Mouse (Mus musculus) hindbrain, embryonic 11.5 days (tissue): ENCODE measurements around the gene Hip1r. TPM values are rescaled to one million over a fixed set of nuclear protein-coding genes. Genes with fewer than 3 reads are reported as not detected.

ENCODE experiments used
- ATAC-seq: fragments of 200-750 bp; cut with Nextera tagmentation; 2 replicates; pipeline ENCODE4 v1.8.0; 2017; ENCODE audit warnings: mild to moderate bottlenecking, moderate TSS enrichment, moderate library complexity; ENCODE audit not compliant: low FRiP score
- DNase-seq: peaks from one replicate; pipeline ENCODE4 v3.0.0-alpha.2; 2015; ENCODE audit warnings: low spot score
- H3K27ac ChIP-seq: fragments of 300-500 bp; sonication (generic); 2 replicates; pipeline ENCODE4 v1.5.1; 2014; ENCODE audit warnings: mild to moderate bottlenecking, low read depth, low read length
- H3K27me3 ChIP-seq: fragments of 300-500 bp; sonication (generic); 2 replicates; pipeline ENCODE4 v1.6.1; 2014; ENCODE audit warnings: mild to moderate bottlenecking, low read length, moderate library complexity, mixed read lengths; ENCODE audit not compliant: control insufficient read depth, insufficient read depth
- H3K36me3 ChIP-seq: fragments of 300-500 bp; sonication (generic); 2 replicates; pipeline ENCODE4 v1.6.1; 2014; ENCODE audit warnings: mild to moderate bottlenecking, low read length, moderate library complexity, mixed read lengths; ENCODE audit not compliant: control insufficient read depth, insufficient read depth
- H3K4me1 ChIP-seq: fragments of 300-500 bp; sonication (generic); replicated peaks from 2 replicates; pipeline ENCODE4 v1.6.1; 2014; ENCODE audit warnings: low read length, mixed read lengths; ENCODE audit not compliant: control insufficient read depth, insufficient read depth
- H3K4me2 ChIP-seq: fragments of 300-500 bp; sonication (generic); replicated peaks from 2 replicates; pipeline ENCODE4 v1.6.1; 2014; ENCODE audit warnings: mild to moderate bottlenecking, low read depth, low read length
- H3K4me3 ChIP-seq: fragments of 300-500 bp; sonication (generic); 2 replicates; pipeline ENCODE4 v1.5.1; 2014; ENCODE audit warnings: low read depth, low read length
- H3K9ac ChIP-seq: fragments of 300-500 bp; sonication (generic); 2 replicates; pipeline ENCODE4 v1.6.1; 2014; ENCODE audit warnings: low read depth, low read length
- H3K9me3 ChIP-seq: fragments of 300-500 bp; sonication (generic); 2 replicates; pipeline ENCODE4 v1.6.1; 2016; ENCODE audit warnings: low read length; ENCODE audit not compliant: control insufficient read depth
- WGBS: fragments of 180-500 bp; shearing (Covaris S2); extraction: QIAGEN DNeasy Blood & Tissue Kit; methylation state at CpG from one replicate; pipeline ENCODE4 v1.1.7; 2014; 5-methylcytosine and 5-hydroxymethylcytosine counted together
- polyA plus RNA-seq: library from polyadenylated mRNA; unstranded; fragments of >200 nt; fragmentation: Nextera tagmentation; extraction: Ambion mirVana; gene quantifications from 2 replicates; pipeline ENCODE4 v1.2.1, GENCODE M21; 2014

Hip1r gene
- polyA plus RNA-seq, 1 experiment from 2014 or later: 6.0 TPM

GRCm38 (mm10) chr5:123978131-123978530 is 4.7 kb downstream of the Hip1r start:
- H3K4me2 ChIP-seq: no peak overlapping the region
- H3K27me3 ChIP-seq: peaks cover 8% of the 10 kb centered on the region; the same call in 1 of the 2 replicates
- H3K27ac ChIP-seq: no peak overlapping the region
- no peaks in the 10 kb centered on the region for H3K36me3 ChIP-seq
- no peak overlapping the region for H3K4me3 ChIP-seq
- no peak overlapping the region for H3K9ac ChIP-seq
- peaks cover 3% of the 10 kb centered on the region for H3K4me1 ChIP-seq
- no peak for ATAC-seq
- H3K9me3 ChIP-seq: no peaks in the 10 kb centered on the region
- 79% methylated on average over 5 of the region's 5 CpGs for WGBS
- DNase-seq: no peak

- H3K9ac ChIP-seq: no peak overlapping the region
- no peak overlapping the region for H3K4me2 ChIP-seq
- H3K4me3 ChIP-seq: no peak overlapping the region
- H3K9me3 ChIP-seq: no peaks in the 10 kb centered on the region
- H3K4me1 ChIP-seq: peaks cover 3% of the 10 kb centered on the region
- WGBS: 68% methylated on average over 18 of the region's 18 CpGs
- DNase-seq: no peak
- ATAC-seq: no peak
- H3K27me3 ChIP-seq: peaks cover 6% of the 10 kb centered on the region; the same call in 1 of the 2 replicates
- no peaks in the 10 kb centered on the region for H3K36me3 ChIP-seq
- H3K27ac ChIP-seq: no peak overlapping the region
Measured at GRCm38 (mm10) chr5:123979221-123979979, 6.0 kb downstream of the Hip1r start.

GRCm38 (mm10) chr5:123979980-123980369 is 6.5 kb downstream of the Hip1r start:
- Histone ChIP-seq H3K27ac (no peak overlapping the region), H3K4me2 (no peak overlapping the region), H3K9me3 (no peaks in the 10 kb centered on the region), H3K4me3 (no peak overlapping the region), H3K36me3 (no peaks in the 10 kb centered on the region), H3K9ac (no peak overlapping the region), H3K27me3 (peaks cover 6% of the 10 kb centered on the region), H3K4me1 (no peaks in the 10 kb centered on the region; the same call in 1 of the 2 replicates)
- DNase-seq: no peak
- 62% methylated on average over 4 of the region's 4 CpGs for WGBS
- ATAC-seq: no peak

GRCm38 (mm10) chr5:123980521-123981249 is 7.3 kb downstream of the Hip1r start:
- no peak for ATAC-seq
- H3K4me3 ChIP-seq: no peak overlapping the region
- H3K4me2 ChIP-seq: no peak overlapping the region
- no peak for DNase-seq
- no peak overlapping the region for H3K9ac ChIP-seq
- no peaks in the 10 kb centered on the region for H3K36me3 ChIP-seq
- no peaks in the 10 kb centered on the region; the same call in 1 of the 2 replicates for H3K4me1 ChIP-seq
- 86% methylated on average over 9 of the region's 9 CpGs for WGBS
- H3K27ac ChIP-seq: no peak overlapping the region
- H3K27me3 ChIP-seq: peaks cover 8% of the 10 kb centered on the region
- no peaks in the 10 kb centered on the region for H3K9me3 ChIP-seq

- DNase-seq: no peak
- Histone ChIP-seq H3K4me1 (no peaks in the 10 kb centered on the region; the same call in 1 of the 2 replicates), H3K4me2 (no peak overlapping the region), H3K4me3 (no peak overlapping the region), H3K27me3 (peaks cover 6% of the 10 kb centered on the region), H3K9me3 (no peaks in the 10 kb centered on the region), H3K36me3 (no peaks in the 10 kb centered on the region), H3K27ac (no peak overlapping the region), H3K9ac (no peak overlapping the region)
- ATAC-seq: no peak
- WGBS: 88% methylated on average over 6 of the region's 6 CpGs
Measured at GRCm38 (mm10) chr5:123981250-123981554, 7.8 kb downstream of the Hip1r start.

GRCm38 (mm10) chr5:123982838-123983237 is 9.4 kb downstream of the Hip1r start:
- Histone ChIP-seq H3K4me3 (no peak overlapping the region), H3K36me3 (no peaks in the 10 kb centered on the region), H3K27me3 (peaks cover 7% of the 10 kb centered on the region; the same call in 1 of the 2 replicates), H3K27ac (no peak overlapping the region), H3K9me3 (no peaks in the 10 kb centered on the region), H3K9ac (no peak overlapping the region), H3K4me1 (no peaks in the 10 kb centered on the region), H3K4me2 (no peak overlapping the region)
- ATAC-seq (no peak), DNase-seq (no peak)
- WGBS: 79% methylated on average over 11 of the region's 11 CpGs

- H3K27ac ChIP-seq: no peak overlapping the region
- H3K4me1 ChIP-seq: peaks cover 4% of the 10 kb centered on the region; the same call in 1 of the 2 replicates
Measured at GRCm38 (mm10) chr5:123985434-123985833, 12.0 kb downstream of the Hip1r start.

GRCm38 (mm10) chr5:123986925-123987324 is 13.5 kb downstream of the Hip1r start:
- 83% methylated on average over 2 of the region's 2 CpGs for WGBS
- no peak for DNase-seq
- Histone ChIP-seq H3K27ac (no peak overlapping the region), H3K4me2 (no peak overlapping the region), H3K9me3 (no peaks in the 10 kb centered on the region), H3K27me3 (peaks cover 8% of the 10 kb centered on the region; the same call in 1 of the 2 replicates), H3K36me3 (no peaks in the 10 kb centered on the region), H3K9ac (no peak overlapping the region), H3K4me1 (peaks cover 8% of the 10 kb centered on the region; the same call in 1 of the 2 replicates), H3K4me3 (no peak overlapping the region)
- no peak for ATAC-seq

More at GRCm38 (mm10) chr5:123985434-123985833, 12.0 kb downstream of the Hip1r start:
- Histone ChIP-seq H3K9ac (no peak overlapping the region), H3K36me3 (no peaks in the 10 kb centered on the region), H3K27me3 (peaks cover 8% of the 10 kb centered on the region; the same call in 1 of the 2 replicates), H3K4me3 (no peak overlapping the region), H3K4me2 (no peak overlapping the region), H3K9me3 (no peaks in the 10 kb centered on the region)
- DNase-seq (no peak), ATAC-seq (no peak)
- WGBS: 81% methylated on average over 9 of the region's 9 CpGs
